Mouse (Mus musculus): ENCODE results near the gene Aff1.
A peak's percentile ranks its signal among the peaks of the same experiment; 100 is the strongest.

The Aff1 gene

GRCm38 (mm10) chr5:103691624-103692530 lies at the start of gene Aff1:
Aff1 (plus strand) TSS chr5:103692374.
- DNase-seq, result peak; percentile 95

GRCm38 (mm10) chr5:103644167-103644566 lies 48.0 kb upstream of the Aff1 start:
- no peak for DNase-seq

GRCm38 (mm10) chr5:103647320-103647719 lies 44.9 kb upstream of the Aff1 start:
- no peak for DNase-seq

- peak; percentile 66 to 73 for DNase-seq
Observed at GRCm38 (mm10) chr5:103654225-103654624, 37.9 kb upstream of the Aff1 start.

GRCm38 (mm10) chr5:103654780-103655179 lies 37.4 kb upstream of the Aff1 start:
- peak in 1 of 2 experiments; percentile 10 for DNase-seq

- peak; percentile 84 to 88 for DNase-seq
Observed at GRCm38 (mm10) chr5:103655346-103656118, 36.6 kb upstream of the Aff1 start, which contains the start of gene 1700016H13Rik. 1700016H13Rik (minus strand) TSS chr5:103656010.

- DNase-seq, result peak; percentile 14 to 41
Observed at GRCm38 (mm10) chr5:103658921-103659320, 33.3 kb upstream of the Aff1 start.

GRCm38 (mm10) chr5:103659571-103659970 lies 32.6 kb upstream of the Aff1 start:
- no peak for DNase-seq

- no peak for DNase-seq
Observed at GRCm38 (mm10) chr5:103664932-103665331, 27.2 kb upstream of the Aff1 start.

GRCm38 (mm10) chr5:103665876-103666275 lies 26.3 kb upstream of the Aff1 start:
- no peak for DNase-seq

GRCm38 (mm10) chr5:103671858-103672257 lies 20.3 kb upstream of the Aff1 start:
- no peak for DNase-seq

- no peak for DNase-seq
Observed at GRCm38 (mm10) chr5:103673611-103674010, 18.6 kb upstream of the Aff1 start.

- no peak for DNase-seq
Observed at GRCm38 (mm10) chr5:103674482-103674881, 17.7 kb upstream of the Aff1 start.

GRCm38 (mm10) chr5:103676289-103676881 lies 15.8 kb upstream of the Aff1 start:
- no peak for DNase-seq

- DNase-seq, result no peak
Observed at GRCm38 (mm10) chr5:103677894-103678293, 14.3 kb upstream of the Aff1 start.

- no peak for DNase-seq
Observed at GRCm38 (mm10) chr5:103678974-103679373, 13.2 kb upstream of the Aff1 start.

- DNase-seq, result peak; percentile 63 to 66
Observed at GRCm38 (mm10) chr5:103680381-103680780, 11.8 kb upstream of the Aff1 start.

- no peak for DNase-seq
Observed at GRCm38 (mm10) chr5:103681824-103682223, 10.3 kb upstream of the Aff1 start.

GRCm38 (mm10) chr5:103689645-103690044 lies 2.5 kb upstream of the Aff1 start:
- no peak for DNase-seq

GRCm38 (mm10) chr5:103690190-103690589 lies 2.0 kb upstream of the Aff1 start:
- no peak for DNase-seq

GRCm38 (mm10) chr5:103691171-103691570 lies 1.0 kb upstream of the Aff1 start:
- DNase-seq, result no peak

- DNase-seq, result no peak
Observed at GRCm38 (mm10) chr5:103692531-103693040, 412 bp downstream of the Aff1 start.

Data from kidney, postnatal 4 days (tissue).